Mouse (Mus musculus): Measurements from ENCODE around the gene Olfr791. TPM values are rescaled to one million over a fixed set of nuclear protein-coding genes. Genes with fewer than 3 reads are reported as not detected.

Gene Olfr791
- polyA plus RNA-seq (2015; fragmentation: Nextera tagmentation; extraction: Ambion mirVana): not detected in 2 replicates

- Histone ChIP-seq H3K27me3 (ENCODE audit: insufficient read depth, low read length) (no peaks in the 10 kb centered on the region), H3K27ac (ENCODE audit: low read length) (no peak within 1 kb of the TSS), H3K4me3 (ENCODE audit: low read length) (no peak within 1 kb of the TSS), H3K4me2 (replicated peaks; ENCODE audit: low read depth, low read length) (no peak within 1 kb of the TSS), H3K4me1 (ENCODE audit: insufficient read depth, low read length) (no peaks in the 10 kb centered on the region), H3K36me3 (ENCODE audit: insufficient read depth, low read length) (no peaks in the 10 kb centered on the region), H3K9ac (replicated peaks; ENCODE audit: low read length) (no peak within 1 kb of the TSS), H3K9me3 (ENCODE audit: low read length) (no peaks in the 10 kb centered on the region)
- ATAC-seq (ENCODE audit: low FRiP score, low TSS enrichment): no peak
- 69% methylated on average over 3 of the region's 3 CpGs for WGBS
Observed at GRCm38 (mm10) chr10:129521492-129521891, at the start of gene Olfr791. Olfr791 (plus strand) TSS chr10:129521792.

- Histone ChIP-seq H3K9ac (replicated peaks; ENCODE audit: low read length) (no peak overlapping the region), H3K4me3 (ENCODE audit: low read length) (no peak overlapping the region), H3K9me3 (ENCODE audit: low read length) (no peaks in the 10 kb centered on the region), H3K4me2 (replicated peaks; ENCODE audit: low read depth, low read length) (no peak overlapping the region), H3K27ac (ENCODE audit: low read length) (no peak overlapping the region), H3K27me3 (ENCODE audit: insufficient read depth, low read length) (no peaks in the 10 kb centered on the region), H3K36me3 (ENCODE audit: insufficient read depth, low read length) (no peaks in the 10 kb centered on the region), H3K4me1 (ENCODE audit: insufficient read depth, low read length) (no peaks in the 10 kb centered on the region)
- no peak for ATAC-seq (ENCODE audit: low FRiP score, low TSS enrichment)
- WGBS: 74% methylated on average over 2 of the region's 2 CpGs
Observed at GRCm38 (mm10) chr10:129473256-129473655, 48.3 kb upstream of the Olfr791 start.

- Histone ChIP-seq H3K9ac (replicated peaks; ENCODE audit: low read length) (no peak overlapping the region), H3K9me3 (ENCODE audit: low read length) (no peaks in the 10 kb centered on the region), H3K27ac (ENCODE audit: low read length) (no peak overlapping the region), H3K4me2 (replicated peaks; ENCODE audit: low read depth, low read length) (no peak overlapping the region), H3K36me3 (ENCODE audit: insufficient read depth, low read length) (no peaks in the 10 kb centered on the region), H3K4me3 (ENCODE audit: low read length) (no peak overlapping the region), H3K27me3 (ENCODE audit: insufficient read depth, low read length) (no peaks in the 10 kb centered on the region), H3K4me1 (ENCODE audit: insufficient read depth, low read length) (no peaks in the 10 kb centered on the region)
- ATAC-seq (ENCODE audit: low FRiP score, low TSS enrichment): no peak
Observed at GRCm38 (mm10) chr10:129473723-129474122, 47.9 kb upstream of the Olfr791 start.

- H3K27ac ChIP-seq (ENCODE audit: low read length): no peak within 1 kb of the TSS
- no peaks in the 10 kb centered on the region for H3K27me3 ChIP-seq (ENCODE audit: insufficient read depth, low read length)
- no peak for ATAC-seq (ENCODE audit: low FRiP score, low TSS enrichment)
- no peak within 1 kb of the TSS for H3K4me3 ChIP-seq (ENCODE audit: low read length)
- H3K4me2 ChIP-seq (replicated peaks; ENCODE audit: low read depth, low read length): no peak within 1 kb of the TSS
- no peaks in the 10 kb centered on the region for H3K4me1 ChIP-seq (ENCODE audit: insufficient read depth, low read length)
- no peaks in the 10 kb centered on the region for H3K9me3 ChIP-seq (ENCODE audit: low read length)
- H3K9ac ChIP-seq (replicated peaks; ENCODE audit: low read length): no peak within 1 kb of the TSS
- 65% methylated on average over 2 of the region's 2 CpGs for whole genome bisulfite sequencing
- no peaks in the 10 kb centered on the region for H3K36me3 ChIP-seq (ENCODE audit: insufficient read depth, low read length)
Observed at GRCm38 (mm10) chr10:129484452-129484851, 37.1 kb upstream of the Olfr791 start, which contains the start of gene Olfr789. Olfr789 (plus strand) TSS chr10:129484752.

GRCm38 (mm10) chr10:129490101-129490500 lies 31.5 kb upstream of the Olfr791 start:
- Histone ChIP-seq H3K4me2 (replicated peaks; ENCODE audit: low read depth, low read length) (no peak overlapping the region), H3K27me3 (ENCODE audit: insufficient read depth, low read length) (no peaks in the 10 kb centered on the region), H3K27ac (ENCODE audit: low read length) (no peak overlapping the region), H3K4me1 (ENCODE audit: insufficient read depth, low read length) (no peaks in the 10 kb centered on the region), H3K36me3 (ENCODE audit: insufficient read depth, low read length) (no peaks in the 10 kb centered on the region), H3K4me3 (ENCODE audit: low read length) (no peak overlapping the region), H3K9me3 (ENCODE audit: low read length) (no peaks in the 10 kb centered on the region), H3K9ac (replicated peaks; ENCODE audit: low read length) (no peak overlapping the region)
- 81% methylated on average over 2 of the region's 2 CpGs for WGBS
- no peak for ATAC-seq (ENCODE audit: low FRiP score, low TSS enrichment)

- Histone ChIP-seq H3K4me2 (replicated peaks; ENCODE audit: low read depth, low read length) (no peak within 1 kb of the TSS), H3K27me3 (ENCODE audit: insufficient read depth, low read length) (no peaks in the 10 kb centered on the region)
Observed at GRCm38 (mm10) chr10:129498192-129498591, 23.4 kb upstream of the Olfr791 start, which contains the start of gene Olfr790. Olfr790 (plus strand) TSS chr10:129498492.

GRCm38 (mm10) chr10:129538862-129539261 lies 17.3 kb downstream of the Olfr791 start, which contains the start of gene Olfr792:
Olfr792 (plus strand) TSS chr10:129539162.
- ATAC-seq (ENCODE audit: low FRiP score, low TSS enrichment): no peak
- Histone ChIP-seq H3K9me3 (ENCODE audit: low read length) (no peaks in the 10 kb centered on the region), H3K4me2 (replicated peaks; ENCODE audit: low read depth, low read length) (no peak within 1 kb of the TSS), H3K27me3 (ENCODE audit: insufficient read depth, low read length) (no peaks in the 10 kb centered on the region), H3K9ac (replicated peaks; ENCODE audit: low read length) (no peak within 1 kb of the TSS), H3K27ac (ENCODE audit: low read length) (no peak within 1 kb of the TSS), H3K36me3 (ENCODE audit: insufficient read depth, low read length) (no peaks in the 10 kb centered on the region), H3K4me1 (ENCODE audit: insufficient read depth, low read length) (no peaks in the 10 kb centered on the region), H3K4me3 (ENCODE audit: low read length) (no peak within 1 kb of the TSS)
- WGBS: 89% methylated on average over 1 of the region's 1 CpGs

More at GRCm38 (mm10) chr10:129498192-129498591, 23.4 kb upstream of the Olfr791 start, which contains the start of gene Olfr790:
- Histone ChIP-seq H3K4me1 (ENCODE audit: insufficient read depth, low read length) (no peaks in the 10 kb centered on the region), H3K27ac (ENCODE audit: low read length) (no peak within 1 kb of the TSS), H3K9me3 (ENCODE audit: low read length) (no peaks in the 10 kb centered on the region), H3K4me3 (ENCODE audit: low read length) (no peak within 1 kb of the TSS), H3K9ac (replicated peaks; ENCODE audit: low read length) (no peak within 1 kb of the TSS), H3K36me3 (ENCODE audit: insufficient read depth, low read length) (no peaks in the 10 kb centered on the region)
- ATAC-seq (ENCODE audit: low FRiP score, low TSS enrichment): no peak

GRCm38 (mm10) chr10:129549354-129549753 lies 27.8 kb downstream of the Olfr791 start:
- no peak overlapping the region for H3K4me3 ChIP-seq (ENCODE audit: low read length)
- H3K4me2 ChIP-seq (replicated peaks; ENCODE audit: low read depth, low read length): no peak overlapping the region
- no peak for ATAC-seq (ENCODE audit: low FRiP score, low TSS enrichment)
- WGBS: 53% methylated on average over 1 of the region's 1 CpGs
- no peaks in the 10 kb centered on the region for H3K36me3 ChIP-seq (ENCODE audit: insufficient read depth, low read length)
- H3K27me3 ChIP-seq (ENCODE audit: insufficient read depth, low read length): no peaks in the 10 kb centered on the region
- H3K27ac ChIP-seq (ENCODE audit: low read length): no peak overlapping the region
- no peak overlapping the region for H3K9ac ChIP-seq (replicated peaks; ENCODE audit: low read length)
- peaks cover 6% of the 10 kb centered on the region for H3K9me3 ChIP-seq (ENCODE audit: low read length)
- H3K4me1 ChIP-seq (ENCODE audit: insufficient read depth, low read length): no peaks in the 10 kb centered on the region

GRCm38 (mm10) chr10:129567355-129567754 lies 45.8 kb downstream of the Olfr791 start, which contains the start of gene Olfr794:
Olfr794 (plus strand) TSS chr10:129567655.
- no peak within 1 kb of the TSS for H3K4me3 ChIP-seq (ENCODE audit: low read length)
- no peak within 1 kb of the TSS for H3K4me2 ChIP-seq (replicated peaks; ENCODE audit: low read depth, low read length)
- H3K4me1 ChIP-seq (ENCODE audit: insufficient read depth, low read length): no peaks in the 10 kb centered on the region
- no peak within 1 kb of the TSS for H3K9ac ChIP-seq (replicated peaks; ENCODE audit: low read length)
- WGBS: 74% methylated on average over 2 of the region's 2 CpGs
- H3K27me3 ChIP-seq (ENCODE audit: insufficient read depth, low read length): no peaks in the 10 kb centered on the region
- H3K36me3 ChIP-seq (ENCODE audit: insufficient read depth, low read length): no peaks in the 10 kb centered on the region
- H3K9me3 ChIP-seq (ENCODE audit: low read length): no peaks in the 10 kb centered on the region
- H3K27ac ChIP-seq (ENCODE audit: low read length): no peak within 1 kb of the TSS
- no peak for ATAC-seq (ENCODE audit: low FRiP score, low TSS enrichment)

GRCm38 (mm10) chr10:129577066-129577465 lies 55.5 kb downstream of the Olfr791 start:
- Histone ChIP-seq H3K4me1 (ENCODE audit: insufficient read depth, low read length) (no peaks in the 10 kb centered on the region), H3K27me3 (ENCODE audit: insufficient read depth, low read length) (no peaks in the 10 kb centered on the region), H3K4me2 (replicated peaks; ENCODE audit: low read depth, low read length) (no peak overlapping the region), H3K27ac (ENCODE audit: low read length) (no peak overlapping the region), H3K9me3 (ENCODE audit: low read length) (no peaks in the 10 kb centered on the region; the same call in 1 of the 2 replicates), H3K36me3 (ENCODE audit: insufficient read depth, low read length) (no peaks in the 10 kb centered on the region), H3K4me3 (ENCODE audit: low read length) (no peak overlapping the region), H3K9ac (replicated peaks; ENCODE audit: low read length) (no peak overlapping the region)
- WGBS: 77% methylated on average over 1 of the region's 1 CpGs
- ATAC-seq (ENCODE audit: low FRiP score, low TSS enrichment): no peak
